Mouse (Mus musculus) heart, adult 2 months (tissue): ENCODE measurements around the gene Amfr. TPM values are rescaled to one million over a fixed set of nuclear protein-coding genes. Genes with fewer than 3 reads are reported as not detected.
A peak's percentile ranks its signal among the peaks of the same experiment; 100 is the strongest.

Source experiments
- DNase-seq, 2 experiments: peaks; one replicate each; pipeline ENCODE4 v3.0.0; 2021
- H3K27ac ChIP-seq: fragments of 200-600 bp; 2 replicates; pipeline ENCODE4 v1.8.1; 2022
- H3K27me3 ChIP-seq: fragments of 200-500 bp; 2 replicates; pipeline ENCODE4 v1.6.1; 2012; ENCODE audit warnings: mild to moderate bottlenecking, low read length, inconsistent platforms, mixed read lengths; ENCODE audit not compliant: control insufficient read depth, insufficient read depth
- H3K36me3 ChIP-seq: fragments of 200-500 bp; 2 replicates; pipeline ENCODE4 v1.6.1; 2012; ENCODE audit warnings: low read length, inconsistent platforms; ENCODE audit not compliant: control insufficient read depth, insufficient read depth
- H3K4me1 ChIP-seq: fragments of 200-500 bp; 2 replicates; pipeline ENCODE4 v1.6.1; 2011; ENCODE audit warnings: low read length; ENCODE audit not compliant: control insufficient read depth, insufficient read depth
- H3K4me3 ChIP-seq: fragments of 200-600 bp; 2 replicates; pipeline ENCODE4 v1.8.1; 2022
- H3K79me2 ChIP-seq: fragments of 200-500 bp; replicated peaks from 2 replicates; pipeline ENCODE4 v1.6.1; 2012; ENCODE audit warnings: mild to moderate bottlenecking, inconsistent platforms, low read length, moderate library complexity, mixed read lengths; ENCODE audit not compliant: control insufficient read depth, insufficient read depth
- H3K9ac ChIP-seq: fragments of 200-500 bp; 2 replicates; pipeline ENCODE4 v1.6.1; 2012; ENCODE audit warnings: low read depth, mild to moderate bottlenecking, control low read depth, inconsistent platforms, low read length, mixed read lengths
- CTCF ChIP-seq: fragments of 200-600 bp; IDR thresholded peaks from 2 replicates; pipeline ENCODE4 v1.8.1; 2022; ENCODE audit warnings: antibody characterized with exemption, mild to moderate bottlenecking, moderate library complexity
- EP300 ChIP-seq: fragments of 200-500 bp; IDR thresholded peaks from 2 replicates; pipeline ENCODE4 v1.6.1; 2011; ENCODE audit warnings: low read depth, low read length, control low read depth; ENCODE audit not compliant: insufficient read depth
- POLR2A ChIP-seq: fragments of 200-500 bp; IDR thresholded peaks from 2 replicates; pipeline ENCODE4 v1.6.1; 2011; ENCODE audit warnings: mild to moderate bottlenecking, low read depth, low read length, control low read depth; ENCODE audit not compliant: insufficient read depth
- WGBS: fragments of 180-500 bp; shearing (Covaris S2); methylation state at CpG from one replicate; pipeline ENCODE4 v1.1.7; 2018; 5-methylcytosine and 5-hydroxymethylcytosine counted together
- intact Hi-C: fragments of 180-260 bp; cut with DNase I; formaldehyde crosslinking; loops from one replicate; pipeline ENCODE4 v1.15.1; 2025
- long read RNA-seq: library from polyadenylated mRNA; stranded (forward); transcript quantifications from one replicate; pipeline ENCODE4 v2.0.0, GENCODE M21; 2021
- polyA plus RNA-seq: library from polyadenylated mRNA; depleted of rRNA; stranded (reverse); fragments of >200 nt; gene quantifications from 2 replicates; pipeline ENCODE4 v1.2.3, GENCODE M21; 2012; rRNA removed
- total RNA-seq, 2 experiments: library from RNA; stranded (reverse); gene quantifications; 2 replicates each; pipeline ENCODE4 v1.2.3; 2021

Amfr gene
- total RNA-seq (100 to 1,000 TPM; 115 to 140 TPM), polyA plus RNA-seq (127 and 155 TPM in 2 replicates)
- long read RNA-seq, transcript Amfr-201 (14 exons, 3,880 nt) = major isoform, 234 of 262 reads
- long read RNA-seq, partial matches to known transcripts = 9 of 262 reads
- long read RNA-seq, other reads (novel, unspliced or antisense) = 15 of 262 reads

DNA sequence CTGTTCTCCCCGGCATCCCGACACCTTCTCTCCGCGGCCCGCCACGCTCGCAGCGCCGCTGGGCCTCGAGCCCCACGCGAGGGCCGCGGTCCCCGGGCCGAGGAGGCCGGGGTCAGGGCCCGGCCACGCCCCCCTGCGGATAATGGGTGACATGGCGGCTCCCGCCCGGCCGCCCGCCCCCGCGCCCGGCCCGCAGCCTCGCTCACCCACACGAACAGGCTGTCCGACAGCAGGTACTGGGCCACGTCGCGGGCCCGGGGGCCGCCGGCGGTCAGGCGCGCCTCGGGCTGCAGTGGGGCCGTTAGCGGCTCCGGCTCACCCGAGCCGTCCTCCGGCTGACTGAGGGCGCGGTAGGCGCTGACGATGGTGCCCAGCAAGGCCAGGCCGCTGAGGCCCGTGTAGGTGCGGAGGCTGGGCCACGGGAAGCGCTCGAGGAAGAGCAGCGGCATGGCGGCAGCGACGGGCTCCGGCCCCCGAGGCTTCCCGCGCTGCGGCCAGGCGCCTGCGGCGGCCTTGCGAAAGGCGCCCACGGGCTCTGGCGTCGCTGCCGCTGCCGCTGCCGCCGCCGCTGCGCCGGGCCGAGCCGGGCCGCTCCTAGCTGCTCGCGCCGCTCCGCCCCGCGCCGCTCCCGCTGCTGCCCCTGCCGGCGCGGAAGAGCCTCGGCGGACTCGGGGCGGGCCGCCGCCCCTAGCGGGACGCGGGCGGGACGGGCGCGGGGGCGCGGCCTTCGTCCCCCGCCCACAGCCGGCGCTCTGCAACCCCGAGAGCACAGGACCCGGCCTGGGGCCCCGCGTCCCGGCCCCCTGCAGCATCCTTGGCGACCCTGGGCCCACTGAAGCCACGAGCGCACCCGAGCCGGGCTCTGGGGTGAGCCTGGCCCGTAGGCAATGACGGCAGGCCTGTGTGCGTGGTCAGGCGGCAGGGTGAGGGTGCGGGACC lies at the start of gene Amfr:
Amfr (minus strand) TSS at position 830 of the 939 bp plus-strand sequence.
- intact Hi-C loops = loop anchor here (1.0 to 5.0 kb wide), 2 partner anchors 24 to 85 kb away; partner anchors contain the start of gene Bbs2
- WGBS = 2% methylated on average over 111 of the region's 130 CpGs

DNA sequence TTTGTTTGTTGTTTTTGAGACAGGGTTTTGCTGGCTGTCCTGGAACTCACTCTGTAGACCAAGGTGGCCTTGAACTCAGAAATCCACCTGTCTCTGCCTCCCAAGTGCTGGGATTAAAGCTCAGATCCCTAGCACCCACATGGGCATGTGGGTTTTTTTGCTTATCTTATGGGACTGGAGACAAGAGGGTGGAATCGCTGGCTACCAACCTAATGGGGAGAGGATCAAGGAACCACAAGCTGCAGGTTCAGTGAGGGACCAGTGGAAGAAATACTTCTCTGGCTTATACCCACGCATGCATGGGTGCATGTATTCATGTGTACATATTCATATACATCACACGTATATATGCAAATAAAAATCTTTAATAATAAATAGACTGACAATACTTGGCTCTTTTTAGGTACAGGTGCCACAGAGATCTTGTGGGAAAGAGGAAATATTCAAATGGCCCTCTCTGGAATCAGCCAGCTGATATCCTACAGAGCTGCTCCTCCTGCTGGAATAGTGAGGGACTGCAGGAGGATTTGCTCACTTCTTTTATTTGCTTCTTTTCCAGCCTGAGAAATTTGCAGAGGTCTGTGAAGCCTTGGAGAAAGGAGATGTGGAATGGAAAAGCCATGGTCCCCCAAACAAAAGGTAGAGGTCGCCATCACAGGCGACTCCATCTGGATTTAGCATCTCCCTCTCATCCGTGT lies 44.7 kb upstream of the Amfr start:
- H3K27me3 ChIP-seq = no peaks in the 10 kb centered on the region
- H3K36me3 ChIP-seq = no peaks in the 10 kb centered on the region; the same call in 1 of the 2 replicates
- no peak overlapping the region for H3K9ac ChIP-seq
- no peak overlapping the region for H3K4me3 ChIP-seq
- intact Hi-C loops = loop anchor here (5.0 to 10.0 kb wide), 3 partner anchors 95 to 465 kb away; no protein-coding TSS in a partner anchor
- no peak overlapping the region for H3K27ac ChIP-seq
- H3K79me2 ChIP-seq = no peaks in the 10 kb centered on the region
- peak; percentile 88 for TF ChIP-seq CTCF
- no peak for TF ChIP-seq EP300
- 62% methylated on average over 6 of the region's 6 CpGs for WGBS
- H3K4me1 ChIP-seq = no peaks in the 10 kb centered on the region
- DNase-seq = peak; percentile 8 to 53

More for the DNA sequence above, at the start of gene Amfr:
- H3K27me3 ChIP-seq = no peaks in the 10 kb centered on the region
- peak; percentile 83 to 86 for DNase-seq
- peaks cover 2% of the 10 kb centered on the region for H3K79me2 ChIP-seq
- peak within 1 kb of the TSS; percentile 99 for H3K9ac ChIP-seq
- H3K27ac ChIP-seq = peak within 1 kb of the TSS; percentile 92
- H3K4me1 ChIP-seq = peaks cover 7% of the 10 kb centered on the region
- peak within 1 kb of the TSS; percentile 89 for H3K4me3 ChIP-seq
- no peaks in the 10 kb centered on the region; the same call in 1 of the 2 replicates for H3K36me3 ChIP-seq
- TF ChIP-seq EP300 (no peak), CTCF (peak; percentile 58)

DNA sequence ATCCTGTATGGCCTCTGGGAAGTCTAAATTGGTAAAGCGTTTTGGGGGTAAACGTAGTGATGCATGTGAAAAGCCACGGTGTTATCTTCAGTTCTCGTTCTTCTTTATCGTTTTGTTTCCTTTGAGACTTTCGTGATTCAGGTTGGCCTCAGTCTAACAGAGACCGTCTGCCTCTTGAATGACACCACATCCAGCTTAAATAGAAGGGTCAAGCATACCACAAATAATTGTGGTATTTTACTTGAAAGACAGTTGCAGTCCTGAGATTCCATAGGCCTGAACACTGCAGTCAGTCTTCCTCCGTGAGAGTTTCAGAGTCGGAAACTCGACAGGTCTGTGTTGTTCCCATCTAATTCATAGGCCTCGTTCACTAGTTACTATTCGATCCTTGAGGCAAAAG lies 40.1 kb upstream of the Amfr start:
- no peak overlapping the region for H3K4me3 ChIP-seq
- no peak for TF ChIP-seq POLR2A
- TF ChIP-seq EP300 = no peak
- H3K36me3 ChIP-seq = no peaks in the 10 kb centered on the region; the same call in 1 of the 2 replicates
- intact Hi-C loops = loop anchor here (10.0 kb wide), 1 partner anchor 388 kb away; no protein-coding TSS in a partner anchor
- H3K4me1 ChIP-seq = no peaks in the 10 kb centered on the region
- DNase-seq = no peak
- 83% methylated on average over 12 of the region's 12 CpGs for WGBS
- no peaks in the 10 kb centered on the region for H3K27me3 ChIP-seq
- H3K79me2 ChIP-seq = no peaks in the 10 kb centered on the region
- H3K27ac ChIP-seq = no peak overlapping the region
- no peak overlapping the region for H3K9ac ChIP-seq

DNA sequence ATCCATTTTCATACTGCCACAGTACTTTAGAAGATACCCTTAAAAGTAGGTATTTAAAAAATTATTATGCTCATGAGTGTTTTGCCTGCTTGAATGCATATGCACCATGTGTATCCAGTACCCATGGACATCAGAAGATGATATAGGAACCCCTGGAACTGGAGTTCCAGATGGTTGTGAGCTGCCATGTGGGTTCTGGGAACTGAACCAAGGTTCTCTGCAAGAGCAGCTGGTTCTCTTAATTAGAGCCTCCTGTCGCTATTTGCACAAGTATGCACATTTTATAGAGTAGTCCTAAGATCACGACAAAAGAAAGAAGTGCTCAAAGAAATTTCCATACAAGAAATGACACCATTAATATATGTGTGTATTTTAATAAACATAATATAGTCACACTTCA lies 35.2 kb upstream of the Amfr start:
- no peak for DNase-seq
- 69% methylated on average over 2 of the region's 2 CpGs for WGBS
- H3K27ac ChIP-seq = no peak overlapping the region

DNA sequence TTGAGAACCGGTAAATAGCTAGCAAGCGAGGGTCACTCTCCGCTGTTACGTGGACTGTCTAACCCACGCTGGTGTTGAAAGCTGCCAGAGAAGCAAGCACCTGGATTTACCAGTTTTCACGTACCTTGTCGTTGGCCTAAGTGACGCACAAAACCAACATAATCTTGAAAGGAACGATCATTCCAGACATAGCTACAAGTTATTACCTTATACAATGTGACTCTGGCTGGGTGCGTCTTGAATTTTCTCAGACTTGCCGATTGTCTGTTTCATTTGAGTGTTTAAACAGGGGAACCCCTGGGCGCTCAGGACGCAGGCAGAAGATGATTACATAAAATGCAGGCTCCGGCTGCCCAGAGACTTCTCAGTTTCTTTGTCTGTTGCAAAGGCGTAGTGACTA lies 25.2 kb upstream of the Amfr start:
- H3K79me2 ChIP-seq = peaks cover 6% of the 10 kb centered on the region
- no peaks in the 10 kb centered on the region for H3K27me3 ChIP-seq
- peak overlapping the region; percentile 78 for H3K27ac ChIP-seq
- H3K36me3 ChIP-seq = peaks cover 2% of the 10 kb centered on the region
- 8% methylated on average over 15 of the region's 15 CpGs for WGBS
- peak overlapping the region; percentile 49; the same call in 1 of the 2 replicates for H3K9ac ChIP-seq
- no peak for DNase-seq
- peaks cover 4% of the 10 kb centered on the region for H3K4me1 ChIP-seq
- TF ChIP-seq EP300 (no peak), CTCF (no peak), POLR2A (no peak)
- peak overlapping the region; percentile 85 for H3K4me3 ChIP-seq
- intact Hi-C loops = no loop called here

More for the DNA sequence above, 35.2 kb upstream of the Amfr start:
- H3K4me1 ChIP-seq = no peaks in the 10 kb centered on the region
- H3K9ac ChIP-seq = no peak overlapping the region
- TF ChIP-seq POLR2A (no peak), CTCF (no peak)
- H3K27me3 ChIP-seq = no peaks in the 10 kb centered on the region
- H3K36me3 ChIP-seq = no peaks in the 10 kb centered on the region; the same call in 1 of the 2 replicates
- intact Hi-C loops = no loop called here
- no peak overlapping the region for H3K4me3 ChIP-seq
- H3K79me2 ChIP-seq = no peaks in the 10 kb centered on the region; the same call in 1 of the 2 replicates
